Mouse (Mus musculus) hindbrain, embryonic 11.5 days (tissue): Measurements from ENCODE around the gene Paqr7. TPM values are rescaled to one million over a fixed set of nuclear protein-coding genes. Genes with fewer than 3 reads are reported as not detected.
A peak's percentile ranks its signal among the peaks of the same experiment; 100 is the strongest.

ENCODE experiments used
- ATAC-seq: fragments of 200-750 bp; cut with Nextera tagmentation; 2 replicates; pipeline ENCODE4 v1.8.0; 2017; ENCODE audit warnings: mild to moderate bottlenecking, moderate TSS enrichment, moderate library complexity; ENCODE audit not compliant: low FRiP score
- DNase-seq: peaks from one replicate; pipeline ENCODE4 v3.0.0-alpha.2; 2015; ENCODE audit warnings: low spot score
- H3K27ac ChIP-seq: fragments of 300-500 bp; sonication (generic); 2 replicates; pipeline ENCODE4 v1.5.1; 2014; ENCODE audit warnings: mild to moderate bottlenecking, low read depth, low read length
- H3K27me3 ChIP-seq: fragments of 300-500 bp; sonication (generic); 2 replicates; pipeline ENCODE4 v1.6.1; 2014; ENCODE audit warnings: mild to moderate bottlenecking, low read length, moderate library complexity, mixed read lengths; ENCODE audit not compliant: control insufficient read depth, insufficient read depth
- H3K36me3 ChIP-seq: fragments of 300-500 bp; sonication (generic); 2 replicates; pipeline ENCODE4 v1.6.1; 2014; ENCODE audit warnings: mild to moderate bottlenecking, low read length, moderate library complexity, mixed read lengths; ENCODE audit not compliant: control insufficient read depth, insufficient read depth
- H3K4me1 ChIP-seq: fragments of 300-500 bp; sonication (generic); replicated peaks from 2 replicates; pipeline ENCODE4 v1.6.1; 2014; ENCODE audit warnings: low read length, mixed read lengths; ENCODE audit not compliant: control insufficient read depth, insufficient read depth
- H3K4me2 ChIP-seq: fragments of 300-500 bp; sonication (generic); replicated peaks from 2 replicates; pipeline ENCODE4 v1.6.1; 2014; ENCODE audit warnings: mild to moderate bottlenecking, low read depth, low read length
- H3K4me3 ChIP-seq: fragments of 300-500 bp; sonication (generic); 2 replicates; pipeline ENCODE4 v1.5.1; 2014; ENCODE audit warnings: low read depth, low read length
- H3K9ac ChIP-seq: fragments of 300-500 bp; sonication (generic); 2 replicates; pipeline ENCODE4 v1.6.1; 2014; ENCODE audit warnings: low read depth, low read length
- H3K9me3 ChIP-seq: fragments of 300-500 bp; sonication (generic); 2 replicates; pipeline ENCODE4 v1.6.1; 2016; ENCODE audit warnings: low read length; ENCODE audit not compliant: control insufficient read depth
- WGBS: fragments of 180-500 bp; shearing (Covaris S2); extraction: QIAGEN DNeasy Blood & Tissue Kit; methylation state at CpG from one replicate; pipeline ENCODE4 v1.1.7; 2014; 5-methylcytosine and 5-hydroxymethylcytosine counted together
- polyA plus RNA-seq: library from polyadenylated mRNA; unstranded; fragments of >200 nt; fragmentation: Nextera tagmentation; extraction: Ambion mirVana; gene quantifications from 2 replicates; pipeline ENCODE4 v1.2.1, GENCODE M21; 2014

The Paqr7 gene
- polyA plus RNA-seq = 1.7 and 2.5 TPM in 2 replicates

GRCm38 (mm10) chr4:134496595-134497210 is at the start of gene Paqr7:
Paqr7 (plus strand) TSS chr4:134496697.
- 3% methylated on average over 35 of the region's 35 CpGs for WGBS
- Histone ChIP-seq H3K4me3 (peak within 1 kb of the TSS; percentile 51), H3K4me1 (no peaks in the 10 kb centered on the region), H3K27me3 (no peaks in the 10 kb centered on the region), H3K9ac (peak within 1 kb of the TSS; percentile 67), H3K36me3 (no peaks in the 10 kb centered on the region), H3K4me2 (peak within 1 kb of the TSS; percentile 98), H3K27ac (no peak within 1 kb of the TSS), H3K9me3 (no peaks in the 10 kb centered on the region)
- DNase-seq (peak; percentile 56), ATAC-seq (peak; percentile 67)

GRCm38 (mm10) chr4:134447966-134448365 is 48.5 kb upstream of the Paqr7 start:
- Histone ChIP-seq H3K27ac (no peak overlapping the region), H3K9me3 (no peaks in the 10 kb centered on the region), H3K36me3 (no peaks in the 10 kb centered on the region), H3K4me2 (no peak overlapping the region), H3K4me1 (peaks cover 3% of the 10 kb centered on the region), H3K4me3 (no peak overlapping the region), H3K27me3 (no peaks in the 10 kb centered on the region), H3K9ac (no peak overlapping the region)
- ATAC-seq = no peak
- 47% methylated on average over 23 of the region's 23 CpGs for WGBS
- DNase-seq = no peak

GRCm38 (mm10) chr4:134449595-134450391 is 46.7 kb upstream of the Paqr7 start:
- Histone ChIP-seq H3K9me3 (no peaks in the 10 kb centered on the region), H3K27ac (peak overlapping the region; percentile 88), H3K36me3 (no peaks in the 10 kb centered on the region), H3K4me1 (peaks cover 3% of the 10 kb centered on the region), H3K9ac (peak overlapping the region; percentile 60), H3K27me3 (peaks cover 4% of the 10 kb centered on the region), H3K4me3 (no peak overlapping the region), H3K4me2 (no peak overlapping the region)
- WGBS = 17% methylated on average over 12 of the region's 13 CpGs
- peak; percentile 79 for DNase-seq
- ATAC-seq = peak; percentile 64; the same call in 1 of the 2 replicates

GRCm38 (mm10) chr4:134450392-134451195 is 45.9 kb upstream of the Paqr7 start:
- DNase-seq = peak; percentile 53
- H3K27me3 ChIP-seq = peaks cover 4% of the 10 kb centered on the region
- no peak overlapping the region for H3K4me3 ChIP-seq
- ATAC-seq = peak; percentile 40
- H3K9me3 ChIP-seq = no peaks in the 10 kb centered on the region
- 22% methylated on average over 20 of the region's 20 CpGs for WGBS
- peaks cover 3% of the 10 kb centered on the region for H3K4me1 ChIP-seq
- peak overlapping the region; percentile 60 for H3K9ac ChIP-seq
- no peaks in the 10 kb centered on the region for H3K36me3 ChIP-seq
- H3K27ac ChIP-seq = peak overlapping the region; percentile 88
- peak overlapping the region; percentile 26; the same call in 1 of the 2 replicates for H3K4me2 ChIP-seq

DNA sequence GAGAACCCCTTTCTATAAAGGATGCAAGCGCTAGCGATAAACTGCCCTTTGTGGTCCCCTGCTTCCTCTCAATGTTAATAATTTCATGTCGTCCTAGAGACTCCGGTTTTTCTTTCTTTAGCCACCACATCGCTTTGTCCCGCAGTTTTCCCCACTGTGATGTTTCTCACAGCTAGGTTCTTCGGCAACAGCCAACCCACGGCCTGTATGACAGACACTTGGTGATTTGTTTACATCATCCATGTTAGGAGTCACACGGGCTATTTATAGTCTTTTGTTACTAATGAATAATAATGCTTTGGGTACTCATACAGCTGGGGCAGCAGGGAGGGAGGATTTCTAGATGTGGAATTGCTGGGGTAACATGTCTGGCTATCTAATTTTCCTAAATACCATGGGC is 45.0 kb upstream of the Paqr7 start:
- WGBS = 56% methylated on average over 9 of the region's 9 CpGs
- Histone ChIP-seq H3K4me2 (no peak overlapping the region), H3K36me3 (no peaks in the 10 kb centered on the region), H3K4me3 (no peak overlapping the region), H3K9ac (no peak overlapping the region), H3K9me3 (no peaks in the 10 kb centered on the region), H3K4me1 (peaks cover 3% of the 10 kb centered on the region), H3K27me3 (peaks cover 4% of the 10 kb centered on the region), H3K27ac (no peak overlapping the region)
- ATAC-seq (no peak), DNase-seq (no peak)

DNA sequence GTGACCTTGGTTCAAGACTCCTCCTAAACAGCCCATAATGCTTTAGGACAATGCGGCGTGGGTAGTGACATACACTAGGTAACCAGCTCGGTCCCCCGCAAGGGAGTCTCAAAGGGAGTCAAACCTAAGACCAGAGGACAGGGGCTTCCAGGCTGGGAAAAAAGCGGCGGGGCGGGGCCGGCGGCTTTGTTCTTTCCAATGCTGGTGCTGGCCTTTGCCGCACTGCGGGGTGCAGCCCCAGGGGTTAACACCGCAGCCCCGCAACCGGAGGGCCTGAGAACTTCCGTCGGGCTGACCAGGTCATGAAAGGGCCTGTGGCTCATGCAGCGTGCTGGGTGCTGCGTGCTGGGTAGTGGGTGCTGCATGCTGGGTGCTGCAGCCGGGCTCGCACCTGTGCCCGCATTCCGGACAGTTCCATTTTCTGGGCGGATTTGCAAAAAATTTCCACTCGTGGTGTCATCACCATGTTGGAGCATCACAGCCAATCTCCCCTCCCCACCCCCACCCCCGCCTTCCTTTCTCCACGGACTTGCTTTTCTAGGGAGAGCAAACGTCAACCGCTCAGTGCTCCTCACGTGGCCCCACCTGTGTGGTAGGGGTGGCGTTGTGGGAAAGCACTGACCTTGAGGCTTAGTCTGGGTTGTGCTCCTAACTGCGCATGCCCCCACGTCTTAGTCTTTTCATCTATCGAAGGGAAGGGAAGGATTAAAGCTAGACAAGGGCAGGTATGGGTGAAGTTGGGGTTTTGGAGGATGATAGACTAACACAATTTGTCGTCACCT is 42.7 kb upstream of the Paqr7 start:
- peaks cover 3% of the 10 kb centered on the region for H3K4me1 ChIP-seq
- peak; percentile 41 for DNase-seq
- H3K36me3 ChIP-seq = no peaks in the 10 kb centered on the region
- no peak overlapping the region for H3K27ac ChIP-seq
- peaks cover 4% of the 10 kb centered on the region for H3K27me3 ChIP-seq
- peak overlapping the region; percentile 26 for H3K4me2 ChIP-seq
- no peaks in the 10 kb centered on the region for H3K9me3 ChIP-seq
- WGBS = 22% methylated on average over 34 of the region's 34 CpGs
- ATAC-seq = no peak
- no peak overlapping the region for H3K4me3 ChIP-seq
- no peak overlapping the region for H3K9ac ChIP-seq

DNA sequence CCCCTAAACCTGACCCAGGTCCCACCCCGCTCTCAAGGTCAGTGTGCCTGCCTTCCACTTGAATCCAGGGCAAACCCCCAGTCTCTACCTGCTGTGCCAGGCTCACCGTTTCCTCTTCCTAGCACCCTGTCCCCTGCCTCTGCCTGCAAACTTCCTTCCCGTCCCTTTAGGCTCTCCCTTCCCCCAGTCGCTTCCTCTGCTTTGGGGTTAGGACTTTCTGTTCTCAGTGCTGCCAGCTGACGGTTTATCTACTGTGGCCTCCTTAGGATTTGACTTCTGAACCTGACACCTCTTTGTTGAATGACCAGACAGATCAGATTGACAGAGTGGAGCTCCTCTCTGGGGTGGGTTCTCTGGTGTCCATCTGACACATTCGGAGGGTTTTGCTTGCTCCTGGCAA is 41.2 kb upstream of the Paqr7 start:
- Histone ChIP-seq H3K4me3 (no peak overlapping the region), H3K9me3 (no peaks in the 10 kb centered on the region), H3K36me3 (no peaks in the 10 kb centered on the region), H3K27ac (no peak overlapping the region), H3K4me1 (peaks cover 3% of the 10 kb centered on the region), H3K4me2 (no peak overlapping the region), H3K27me3 (peaks cover 4% of the 10 kb centered on the region), H3K9ac (no peak overlapping the region)
- 39% methylated on average over 6 of the region's 6 CpGs for WGBS
- no peak for ATAC-seq
- no peak for DNase-seq
